Mouse (Mus musculus) heart, embryonic 14.5 days (tissue): Measurements from ENCODE around the gene Srebf2. TPM values are rescaled to one million over a fixed set of nuclear protein-coding genes. Genes with fewer than 3 reads are reported as not detected.
"Not testable (repeated sequence)": the region's sequence is repeated elsewhere in the genome, so short reads cannot be mapped to it uniquely, and the experiment has no call there.

Experiments
- ATAC-seq: fragments of 200-750 bp; cut with Nextera tagmentation; 2 replicates; pipeline ENCODE4 v1.8.0; 2017; ENCODE audit warnings: low read depth, moderate TSS enrichment; ENCODE audit not compliant: insufficient number of reproducible peaks, insufficient read depth, low FRiP score
- H3K27ac ChIP-seq, 2 experiments: fragments of 200-500 bp in 1 of 2; fragments of 300-500 bp in 1 of 2; sonication (generic) in 1 of 2; replicated peaks in 1 of 2; 2 replicates each; pipeline ENCODE4 v1.5.1; 2012 to 2014; ENCODE audit warnings: low read depth in 2 of 2, low read length in 2 of 2, control low read depth in 1 of 2, mild to moderate bottlenecking in 1 of 2, mixed read lengths in 1 of 2; ENCODE audit not compliant: control insufficient read depth in 1 of 2, insufficient read depth in 1 of 2
- H3K27me3 ChIP-seq: fragments of 300-500 bp; sonication (generic); 2 replicates; pipeline ENCODE4 v1.6.1; 2014; ENCODE audit warnings: mild to moderate bottlenecking, low read length, control low read depth; ENCODE audit not compliant: control insufficient read depth, insufficient read depth
- H3K36me3 ChIP-seq: fragments of 300-500 bp; sonication (generic); 2 replicates; pipeline ENCODE4 v1.6.1; 2014; ENCODE audit warnings: mild to moderate bottlenecking, control low read depth, low read length, mixed read lengths; ENCODE audit not compliant: control insufficient read depth, insufficient read depth
- H3K4me1 ChIP-seq, 2 experiments: fragments of 200-500 bp in 1 of 2; fragments of 300-500 bp in 1 of 2; sonication (generic) in 1 of 2; 2 replicates each; pipeline ENCODE4 v1.6.1; 2012 to 2014; ENCODE audit warnings: low read length in 2 of 2, control low read depth in 1 of 2, mixed read lengths in 1 of 2; ENCODE audit not compliant: control insufficient read depth in 2 of 2, insufficient read depth in 2 of 2
- H3K4me2 ChIP-seq: fragments of 300-500 bp; sonication (generic); 2 replicates; pipeline ENCODE4 v1.6.1; 2014; ENCODE audit warnings: mild to moderate bottlenecking, low read length
- H3K4me3 ChIP-seq, 2 experiments: fragments of 200-500 bp in 1 of 2; fragments of 300-500 bp in 1 of 2; sonication (generic) in 1 of 2; 2 replicates each; pipeline ENCODE4 v1.5.1; 2012 to 2014; ENCODE audit warnings: low read length in 2 of 2, mild to moderate bottlenecking in 2 of 2, control low read depth in 1 of 2, low read depth in 1 of 2, moderate library complexity in 1 of 2; ENCODE audit not compliant: control insufficient read depth in 1 of 2, insufficient read depth in 1 of 2
- H3K9ac ChIP-seq: fragments of 300-500 bp; sonication (generic); 2 replicates; pipeline ENCODE4 v1.6.1; 2014; ENCODE audit warnings: mild to moderate bottlenecking, low read length
- H3K9me3 ChIP-seq: fragments of 300-500 bp; sonication (generic); 2 replicates; pipeline ENCODE4 v1.6.1; 2016; ENCODE audit warnings: low read length, control low read depth; ENCODE audit not compliant: control insufficient read depth
- WGBS: fragments of 180-500 bp; shearing (Covaris S2); extraction: QIAGEN DNeasy Blood & Tissue Kit; methylation state at CpG from one replicate; pipeline ENCODE4 v1.1.7; 2014; 5-methylcytosine and 5-hydroxymethylcytosine counted together
- microRNA counts: library from miRNA; unstranded; fragments of <30 nt; microRNA quantifications from one replicate; lab custom pipeline; 2016
- microRNA-seq: library from miRNA; unstranded; fragments of <30 nt; microRNA quantifications from one replicate; pipeline ENCODE4, GENCODE M21; 2016
- polyA plus RNA-seq: library from polyadenylated mRNA; unstranded; fragments of >200 nt; fragmentation: Nextera tagmentation; extraction: Ambion mirVana; gene quantifications from 2 replicates; pipeline ENCODE4 v1.2.1, GENCODE M21; 2014

Gene Srebf2
- polyA plus RNA-seq, 1 experiment from 2014 or later, result 59.8 TPM

GRCm38 (mm10) chr15:82244115-82244804 is 97.3 kb downstream of the Srebf2 start, which contains the start of gene Cenpm:
Gene Cenpm (minus strand): TSS chr15:82244748.
- H3K9me3 ChIP-seq, result no peaks in the 10 kb centered on the region
- peaks cover 4% of the 10 kb centered on the region in 2 experiments; a peak in 2 of 4 replicates for H3K4me1 ChIP-seq
- H3K27me3 ChIP-seq, result no peaks in the 10 kb centered on the region
- H3K27ac ChIP-seq, result peak within 1 kb of the TSS; percentile 64 to 77
- H3K9ac ChIP-seq, result peak within 1 kb of the TSS; percentile 78
- under 1% methylated on average over 65 of the region's 65 CpGs for WGBS
- peaks cover 9% of the 10 kb centered on the region; the same call in 1 of the 2 replicates for H3K36me3 ChIP-seq
- ATAC-seq, result peak; percentile 92
- H3K4me2 ChIP-seq, result peak within 1 kb of the TSS; percentile 96
- peak within 1 kb of the TSS; percentile 71 to 79 for H3K4me3 ChIP-seq

- not testable (repeated sequence) for H3K27me3 ChIP-seq, ATAC-seq
- 19% methylated on average over 9 of the region's 9 CpGs for WGBS
Measured at GRCm38 (mm10) chr15:82244805-82245161, 97.8 kb downstream of the Srebf2 start.

GRCm38 (mm10) chr15:82247131-82247776 is 100.3 kb downstream of the Srebf2 start:
- no peaks in the 10 kb centered on the region for H3K27me3 ChIP-seq
- ATAC-seq, result no peak
- no peaks in the 10 kb centered on the region for H3K36me3 ChIP-seq
- H3K4me1 ChIP-seq, result peaks cover 4% of the 10 kb centered on the region in 2 experiments; a peak in 2 of 4 replicates
- H3K9me3 ChIP-seq, result no peaks in the 10 kb centered on the region
- H3K4me2 ChIP-seq, result no peak overlapping the region
- H3K9ac ChIP-seq, result no peak overlapping the region
- no peak overlapping the region for H3K4me3 ChIP-seq
- H3K27ac ChIP-seq, result no peak overlapping the region
- 62% methylated on average over 3 of the region's 3 CpGs for WGBS

More at GRCm38 (mm10) chr15:82244805-82245161, 97.8 kb downstream of the Srebf2 start:
- not testable (repeated sequence) for H3K9me3 ChIP-seq, H3K4me1 ChIP-seq, H3K36me3 ChIP-seq
- Histone ChIP-seq H3K4me2 (peak overlapping the region; percentile 96), H3K27ac (peak overlapping the region in 1 of 2 experiments; percentile 64; a peak in 1 of 4 replicates), H3K4me3 (peak overlapping the region; percentile 71 to 79), H3K9ac (peak overlapping the region; percentile 78)

GRCm38 (mm10) chr15:82251579-82251978 is 104.6 kb downstream of the Srebf2 start:
- no peak overlapping the region for H3K27ac ChIP-seq
- no peak overlapping the region for H3K4me2 ChIP-seq
- 97% methylated on average over 3 of the region's 3 CpGs for WGBS
- peaks cover 6 to 11% of the 10 kb centered on the region in 2 experiments; a peak in 2 of 4 replicates for H3K4me1 ChIP-seq
- no peaks in the 10 kb centered on the region for H3K9me3 ChIP-seq
- ATAC-seq, result no peak
- no peak overlapping the region for H3K4me3 ChIP-seq
- H3K36me3 ChIP-seq, result no peaks in the 10 kb centered on the region
- no peak overlapping the region for H3K9ac ChIP-seq
- no peaks in the 10 kb centered on the region for H3K27me3 ChIP-seq

GRCm38 (mm10) chr15:82252097-82252496 is 105.1 kb downstream of the Srebf2 start, which contains the start of gene 1500009C09Rik:
Gene 1500009C09Rik (plus strand): TSS chr15:82252397.
- no peaks in the 10 kb centered on the region for H3K9me3 ChIP-seq
- WGBS, result 72% methylated on average over 6 of the region's 6 CpGs
- H3K27ac ChIP-seq, result no peak within 1 kb of the TSS
- H3K9ac ChIP-seq, result no peak within 1 kb of the TSS
- H3K27me3 ChIP-seq, result no peaks in the 10 kb centered on the region
- H3K4me2 ChIP-seq, result no peak within 1 kb of the TSS
- peaks cover 6 to 11% of the 10 kb centered on the region in 2 experiments; a peak in 2 of 4 replicates for H3K4me1 ChIP-seq
- no peak within 1 kb of the TSS for H3K4me3 ChIP-seq
- H3K36me3 ChIP-seq, result no peaks in the 10 kb centered on the region
- ATAC-seq, result no peak

MicroRNAs within 50 kb of the gene (microRNA counts, 519-probe panel; counts per million panel counts)
- 322 counts per million, percentile 70 among the panel's probes with 10 or more counts for microRNA mmu-miR-33 (lab: Ali Mortazavi, UCI)

Small RNA genes lying within 50 kb of the gene (microRNA-seq; reads per million reads assigned to microRNA genes)
- gene Mir33, result 39.4 reads per million, percentile 40 among the genes with 10 or more reads in this experiment

Other genes with a start within 250 kb of the Srebf2 start
- 154 and 156 TPM in 2 replicates for gene Polr3h, start 220.9 kb upstream of the Srebf2 start, polyA plus RNA-seq
- 5.5 and 6.7 TPM in 2 replicates for gene Csdc2, start 210.4 kb upstream of the Srebf2 start, polyA plus RNA-seq
- 18.3 and 19.7 TPM in 2 replicates for gene Pmm1, start 186.3 kb upstream of the Srebf2 start, polyA plus RNA-seq
- gene 1700029P11Rik, start 166.6 kb upstream of the Srebf2 start, polyA plus RNA-seq, result not detected in 2 replicates
- gene Xrcc6, start 159.3 kb upstream of the Srebf2 start, polyA plus RNA-seq, result 57.7 and 64.1 TPM in 2 replicates
- 19.8 and 21.8 TPM in 2 replicates for gene Desi1, start 113.3 kb upstream of the Srebf2 start, polyA plus RNA-seq
- 160 and 178 TPM in 2 replicates for gene Snu13, start 99.6 kb upstream of the Srebf2 start, polyA plus RNA-seq
- not detected in 2 replicates for gene 4930407I10Rik, start 88.0 kb upstream of the Srebf2 start, polyA plus RNA-seq
- gene Mei1, start 77.2 kb upstream of the Srebf2 start, polyA plus RNA-seq, result not detected in 2 replicates
- gene Ccdc134, start 19.3 kb upstream of the Srebf2 start, polyA plus RNA-seq, result 7.1 and 8.5 TPM in 2 replicates
- gene Shisa8, start 65.6 kb downstream of the Srebf2 start, polyA plus RNA-seq, result 0.22 and 0.42 TPM in 2 replicates
- gene Tnfrsf13c, start 77.2 kb downstream of the Srebf2 start, polyA plus RNA-seq, result 0.11 and 0.16 TPM in 2 replicates
- gene Cenpm, start 97.6 kb downstream of the Srebf2 start, polyA plus RNA-seq, result 67.7 and 73.0 TPM in 2 replicates
- gene 1500009C09Rik, start 105.2 kb downstream of the Srebf2 start, polyA plus RNA-seq, result not detected in 2 replicates
- 4.7 and 4.9 TPM in 2 replicates for gene Sept3, start 127.7 kb downstream of the Srebf2 start, polyA plus RNA-seq
- 0.28 TPM in 1 of 2 replicates, not detected in the other for gene Wbp2nl, start 151.8 kb downstream of the Srebf2 start, polyA plus RNA-seq
- 47.4 and 48.7 TPM in 2 replicates for gene Naga, start 191.7 kb downstream of the Srebf2 start, polyA plus RNA-seq
- gene Pheta2, start 191.8 kb downstream of the Srebf2 start, polyA plus RNA-seq, result 7.3 and 7.5 TPM in 2 replicates
- 365 and 384 TPM in 2 replicates for gene Smdt1, start 191.8 kb downstream of the Srebf2 start, polyA plus RNA-seq
- gene Ndufa6, start 207.1 kb downstream of the Srebf2 start, polyA plus RNA-seq, result 667 and 735 TPM in 2 replicates
- 8.6 and 9.2 TPM in 2 replicates for gene Cyp2d22, start 233.1 kb downstream of the Srebf2 start, polyA plus RNA-seq
- not detected in 2 replicates for gene Cyp2d11, start 246.8 kb downstream of the Srebf2 start, polyA plus RNA-seq